Mouse (Mus musculus) brain, embryonic 14.5 days (tissue): ENCODE results near the gene Lin9. TPM values are rescaled to one million over a fixed set of nuclear protein-coding genes. Genes with fewer than 3 reads are reported as not detected.
A peak's percentile ranks its signal among the peaks of the same experiment; 100 is the strongest.

ENCODE experiments used
- DNase-seq: peaks from one replicate; pipeline ENCODE4 v3.0.0-alpha.2; 2011; ENCODE audit warnings: low read depth
- CTCF ChIP-seq: fragments of 200-500 bp; IDR thresholded peaks from 2 replicates; pipeline ENCODE4 v1.5.1; 2012; ENCODE audit warnings: inconsistent platforms, mild to moderate bottlenecking, moderate library complexity, borderline replicate concordance; ENCODE audit not compliant: insufficient read depth, insufficient read length; ENCODE audit errors: extremely low read depth
- POLR2A ChIP-seq: fragments of 200-500 bp; IDR thresholded peaks from 2 replicates; pipeline ENCODE4 v1.6.1; 2012; ENCODE audit warnings: mild to moderate bottlenecking, inconsistent platforms, borderline replicate concordance; ENCODE audit not compliant: poor library complexity, insufficient read depth, insufficient read length, severe bottlenecking; ENCODE audit errors: extremely low read depth
- polyA plus RNA-seq: library from polyadenylated mRNA; depleted of rRNA; stranded (reverse); fragments of >200 nt; gene quantifications from 2 replicates; pipeline ENCODE4 v1.2.3, GENCODE M21; 2012

Lin9 gene
- polyA plus RNA-seq, 1 experiment = 10.2 TPM

GRCm38 (mm10) chr1:180640605-180641125, 285 bp upstream of the Lin9 start:
- TF ChIP-seq CTCF (no peak), POLR2A (no peak)
- peak; percentile 61 for DNase-seq

- DNase-seq = no peak
- no peak for TF ChIP-seq POLR2A
- TF ChIP-seq CTCF = no peak
Observed at GRCm38 (mm10) chr1:180641518-180642227, 723 bp downstream of the Lin9 start.

GRCm38 (mm10) chr1:180642228-180642564, 1.2 kb downstream of the Lin9 start:
- TF ChIP-seq POLR2A (no peak), CTCF (no peak)
- DNase-seq = no peak

GRCm38 (mm10) chr1:180691284-180691683, 50.3 kb downstream of the Lin9 start:
- no peak for DNase-seq
- TF ChIP-seq CTCF = no peak
- no peak for TF ChIP-seq POLR2A

DNA sequence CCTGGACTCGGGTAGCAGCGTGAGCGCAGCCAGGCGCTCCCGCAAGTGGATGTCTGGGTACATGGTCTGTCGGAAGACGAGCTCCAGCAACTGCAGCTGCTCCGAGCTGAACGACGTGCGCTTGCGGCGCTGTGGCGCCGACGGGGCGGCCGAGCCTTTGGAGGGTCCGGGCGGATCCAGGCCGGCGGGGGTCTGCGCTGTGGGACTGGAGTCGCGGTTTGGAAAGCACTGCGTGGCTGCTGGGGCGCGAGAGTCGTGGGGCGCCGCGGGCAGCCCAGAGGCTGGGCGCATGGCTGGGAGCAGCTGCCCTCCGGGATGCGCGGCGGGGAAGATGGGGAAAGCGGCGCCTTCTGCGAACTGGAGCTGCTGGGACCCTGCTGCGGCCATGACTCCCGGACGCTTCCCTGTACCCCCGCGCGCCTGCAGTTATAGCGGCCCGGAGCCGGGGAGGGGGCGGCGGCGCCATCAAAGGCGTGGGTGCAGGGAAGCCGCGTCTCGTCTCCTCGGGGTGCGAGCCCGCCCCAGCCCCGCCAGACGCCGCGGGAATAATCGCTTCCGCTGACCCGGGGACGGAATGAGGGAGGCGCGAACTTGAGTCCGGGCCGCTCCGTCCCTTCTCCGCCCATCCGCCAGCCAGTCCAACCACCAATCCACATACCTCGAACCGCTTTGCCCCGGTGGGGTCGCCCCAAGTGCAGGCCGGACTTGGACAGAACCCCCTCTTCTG, 55.8 kb downstream of the Lin9 start, which contains the start of gene Mixl1:
Mixl1 (minus strand) TSS at position 409 of the 727 bp plus-strand sequence.
- peak; percentile 39 for DNase-seq
- no peak for TF ChIP-seq CTCF
- no peak for TF ChIP-seq POLR2A

DNA sequence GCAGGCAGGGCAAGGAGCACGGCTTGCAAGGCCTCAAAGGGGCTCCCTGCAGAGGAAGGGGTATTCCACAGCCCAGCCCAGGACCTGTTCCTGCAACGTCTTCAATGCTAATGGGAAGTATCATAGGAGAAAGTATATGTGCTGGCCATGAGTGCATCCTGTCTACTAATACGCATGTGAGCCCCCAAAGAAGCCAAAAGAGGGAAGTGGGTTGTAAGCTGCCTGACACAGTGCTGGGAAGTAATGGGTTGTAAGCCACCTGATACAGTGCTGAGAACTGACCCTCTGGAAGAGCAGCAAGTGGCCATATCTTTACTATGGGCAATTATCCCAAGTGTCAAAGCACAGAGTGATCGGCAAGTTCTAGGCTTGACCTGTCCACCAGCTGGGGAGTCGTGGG, 57.1 kb downstream of the Lin9 start:
- no peak for TF ChIP-seq CTCF
- no peak for TF ChIP-seq POLR2A
- DNase-seq = no peak

DNA sequence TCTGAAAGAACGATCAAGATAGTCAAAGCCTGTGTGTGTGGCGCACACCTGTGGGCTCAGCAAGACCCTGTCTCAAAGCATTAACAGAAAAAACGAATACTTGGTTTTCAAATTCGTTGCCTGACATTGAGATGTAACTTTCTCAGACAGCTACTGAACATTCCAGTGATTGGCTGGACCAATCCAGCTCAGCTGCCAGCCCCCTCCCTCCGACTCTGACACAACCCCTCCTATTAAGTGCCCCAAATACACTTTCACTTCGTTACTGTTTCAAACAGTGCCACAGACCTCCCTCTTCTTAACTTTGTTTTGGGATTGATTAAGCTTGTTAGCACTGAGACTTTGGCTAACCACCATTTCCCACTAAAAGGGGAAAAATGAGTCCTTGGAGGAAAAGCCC, 62.5 kb downstream of the Lin9 start:
- DNase-seq = no peak
- TF ChIP-seq CTCF = no peak
- no peak for TF ChIP-seq POLR2A

DNA sequence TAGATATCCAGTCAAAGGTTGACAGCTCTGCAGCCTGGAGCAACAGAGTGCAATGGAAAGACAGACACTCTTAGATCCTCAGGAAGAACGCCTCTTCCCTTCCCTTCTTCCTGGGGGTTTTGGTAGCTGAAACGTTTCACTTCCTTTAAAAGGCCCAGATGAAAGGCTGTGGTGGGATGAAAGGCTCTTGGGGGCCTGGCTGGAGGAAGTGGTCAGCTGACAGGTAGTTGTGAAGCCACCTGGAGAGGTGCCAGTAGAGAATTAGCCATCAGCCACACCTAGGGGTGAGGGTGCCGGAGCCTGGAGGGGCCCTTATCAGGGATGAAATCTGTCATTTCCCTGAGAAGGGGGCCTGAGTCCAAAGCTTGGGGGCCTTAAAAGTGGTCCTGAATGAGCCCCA, 66.4 kb downstream of the Lin9 start:
- no peak for TF ChIP-seq CTCF
- TF ChIP-seq POLR2A = no peak
- no peak for DNase-seq

- no peak for DNase-seq
- TF ChIP-seq POLR2A (no peak), CTCF (no peak)
Observed at GRCm38 (mm10) chr1:180707813-180708212, 66.9 kb downstream of the Lin9 start.

DNA sequence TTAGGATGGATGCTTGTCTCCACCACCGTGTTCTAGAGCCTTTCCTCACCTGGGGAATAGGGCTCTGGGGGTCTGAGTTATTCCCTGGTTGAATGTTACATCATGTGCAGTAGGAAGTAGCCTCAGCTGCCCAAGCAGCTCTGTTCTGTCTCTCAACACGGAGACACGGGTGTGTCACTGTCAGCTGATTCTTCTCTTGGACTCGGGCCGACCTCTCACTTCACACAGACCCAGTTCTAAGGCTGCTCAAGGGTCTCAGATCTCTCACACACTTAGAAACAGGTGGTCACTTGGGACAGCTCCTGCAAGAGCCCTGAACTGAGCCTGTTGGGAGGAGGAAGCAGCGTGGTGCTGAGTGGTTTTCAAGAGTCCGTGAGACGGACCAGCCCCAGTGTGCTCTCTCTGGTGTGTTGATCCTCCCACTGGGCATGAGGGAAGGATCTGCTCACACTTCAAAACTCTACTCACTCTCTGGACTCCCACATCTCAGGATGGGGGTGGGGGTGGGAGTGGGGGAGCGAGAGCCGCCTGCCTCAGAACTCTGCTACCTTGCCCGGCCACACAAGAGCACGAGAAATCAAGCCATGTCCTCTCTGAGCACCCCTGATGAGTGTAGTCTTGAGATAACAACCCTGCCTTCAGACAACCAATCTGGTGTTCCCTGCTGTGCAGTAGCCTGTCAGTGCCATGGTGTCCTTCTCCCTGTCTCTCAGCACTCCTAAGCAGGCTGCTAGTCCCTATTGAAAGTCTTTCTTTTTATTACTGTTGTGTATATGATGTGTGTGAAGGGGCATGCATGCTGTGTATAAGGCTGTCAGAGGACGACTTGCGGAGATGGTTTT, 68.2 kb downstream of the Lin9 start:
- DNase-seq = no peak
- TF ChIP-seq POLR2A = no peak
- TF ChIP-seq CTCF = no peak

GRCm38 (mm10) chr1:180718756-180719155, 77.8 kb downstream of the Lin9 start:
- no peak for TF ChIP-seq CTCF
- TF ChIP-seq POLR2A = no peak
- no peak for DNase-seq

DNA sequence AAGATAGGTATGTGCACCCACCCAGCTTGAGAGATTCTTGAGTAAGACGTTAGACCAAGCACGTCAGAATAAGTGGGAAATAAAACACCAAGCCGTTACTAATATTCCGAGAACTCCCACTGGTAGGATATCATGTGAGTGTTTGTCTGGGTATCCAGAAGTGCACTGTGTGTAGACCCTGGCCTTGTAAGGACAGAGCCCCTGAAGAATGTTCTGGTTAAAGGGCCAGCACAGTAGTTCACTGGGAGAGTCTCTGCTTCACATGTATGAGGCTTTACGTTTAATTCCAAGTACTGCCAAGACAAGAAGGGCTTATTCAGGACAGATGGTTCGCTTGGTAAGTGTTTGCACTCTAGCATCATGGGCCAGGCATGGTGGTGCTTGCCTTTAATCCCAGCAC, 78.5 kb downstream of the Lin9 start:
- DNase-seq = no peak
- no peak for TF ChIP-seq POLR2A
- no peak for TF ChIP-seq CTCF
